Mouse (Mus musculus) CH12.LX (cell line): ENCODE measurements at regions not wholly inside any gene's neighbourhood (a gene's known extent, or its start where the extent isn't known, plus 50 kb on each side); places are given as distances from the start of the nearest gene placed in this dataset.

ENCODE experiments used
- DNase-seq: peaks from one replicate; pipeline ENCODE4 v3.0.0-alpha.2; 2013; ENCODE audit errors: extremely low read depth
- H3K27ac ChIP-seq: 2 replicates; pipeline ENCODE4 v1.5.1; 2012; ENCODE audit warnings: low read depth, mild to moderate bottlenecking, control low read depth, moderate library complexity; ENCODE audit not compliant: insufficient read depth
- H3K27me3 ChIP-seq: replicated peaks from 2 replicates; pipeline ENCODE3; 2012; ENCODE audit warnings: inconsistent platforms
- H3K36me3 ChIP-seq, 2 experiments: replicated peaks in 1 of 2; 2 replicates each; pipeline versions ENCODE3 to v1.6.1; 2012; ENCODE audit warnings: inconsistent platforms in 1 of 2, low read length in 1 of 2, mild to moderate bottlenecking in 1 of 2, mixed read lengths in 1 of 2, moderate library complexity in 1 of 2; ENCODE audit not compliant: control insufficient read depth in 1 of 2, insufficient read depth in 1 of 2
- H3K4me1 ChIP-seq, 2 experiments: 2 replicates each; pipeline ENCODE4 v1.6.1; 2012; ENCODE audit warnings: inconsistent platforms in 1 of 2, moderate library complexity in 1 of 2; ENCODE audit not compliant: insufficient read depth in 2 of 2, control insufficient read depth in 1 of 2
- H3K4me2 ChIP-seq: 2 replicates; pipeline ENCODE4 v1.6.1; 2012; ENCODE audit warnings: low read depth, mild to moderate bottlenecking, control low read depth; ENCODE audit not compliant: poor library complexity, insufficient read depth, severe bottlenecking
- H3K4me3 ChIP-seq, 3 experiments: fragments of 150-350 bp in 1 of 3; sonication (generic) in 1 of 3; replicated peaks in 1 of 3; 2 replicates each; pipeline versions ENCODE3 to v1.5.1; 2011 to 2012; ENCODE audit warnings: low read depth in 2 of 3, low read length in 2 of 3, mild to moderate bottlenecking in 2 of 3, moderate library complexity in 2 of 3, control low read depth in 1 of 3, improper control_type of control experiment in 1 of 3, inconsistent platforms in 1 of 3, mixed read lengths in 1 of 3; ENCODE audit not compliant: poor library complexity in 1 of 3
- H3K79me2 ChIP-seq: replicated peaks from 2 replicates; pipeline ENCODE4 v1.6.1; 2012; ENCODE audit warnings: mild to moderate bottlenecking, moderate library complexity; ENCODE audit not compliant: control insufficient read depth, poor library complexity, insufficient read depth, severe bottlenecking; ENCODE audit errors: extremely low read depth
- H3K9ac ChIP-seq: 2 replicates; pipeline ENCODE4 v1.6.1; 2012; ENCODE audit warnings: low read depth, mild to moderate bottlenecking, control low read depth, moderate library complexity; ENCODE audit not compliant: insufficient read depth
- H3K9me3 ChIP-seq: replicated peaks from 2 replicates; pipeline ENCODE3; 2012; ENCODE audit warnings: low read length, inconsistent platforms, mixed read lengths
- BHLHE40 ChIP-seq: IDR thresholded peaks from 2 replicates; pipeline ENCODE4 v1.6.1; 2011; ENCODE audit warnings: mild to moderate bottlenecking, low read depth, low read length, improper control_type of control experiment
- CHD1 ChIP-seq: IDR thresholded peaks from 2 replicates; pipeline ENCODE4 v1.6.1; 2012; ENCODE audit warnings: low read depth, low read length, improper control_type of control experiment, inconsistent platforms
- CHD2 ChIP-seq: IDR thresholded peaks from 2 replicates; pipeline ENCODE4 v1.6.1; 2011; ENCODE audit warnings: low read length, improper control_type of control experiment
- CTCF ChIP-seq, 2 experiments: IDR thresholded peaks in 1 of 2; conservative IDR thresholded peaks in 1 of 2; 2 replicates each; pipeline ENCODE4 v1.5.1; 2011 to 2012; ENCODE audit warnings: low read depth in 2 of 2, low read length in 2 of 2, improper control_type of control experiment in 1 of 2, inconsistent platforms in 1 of 2, mild to moderate bottlenecking in 1 of 2, moderate library complexity in 1 of 2
- ETS1 ChIP-seq: conservative IDR thresholded peaks from 2 replicates; pipeline ENCODE4 v1.6.1; 2012; ENCODE audit warnings: low read depth, mild to moderate bottlenecking, inconsistent platforms, low read length, improper control_type of control experiment, moderate library complexity
- HCFC1 ChIP-seq: IDR thresholded peaks from 2 replicates; pipeline ENCODE4 v1.6.1; 2012; ENCODE audit warnings: low read depth, mild to moderate bottlenecking, inconsistent platforms, low read length, improper control_type of control experiment
- JUN ChIP-seq: IDR thresholded peaks from 2 replicates; pipeline ENCODE4 v1.6.1; 2011; ENCODE audit warnings: low read depth, mild to moderate bottlenecking, low read length, improper control_type of control experiment, moderate library complexity; ENCODE audit not compliant: insufficient read depth
- JUND ChIP-seq: conservative IDR thresholded peaks from 2 replicates; pipeline ENCODE4 v1.6.1; 2011; ENCODE audit warnings: low read depth, low read length, improper control_type of control experiment
- KAT2A ChIP-seq: IDR thresholded peaks from 2 replicates; pipeline ENCODE4 v1.6.1; 2012; ENCODE audit warnings: low read length, improper control_type of control experiment, inconsistent platforms; ENCODE audit not compliant: insufficient replicate concordance
- MAFK ChIP-seq: IDR thresholded peaks from 2 replicates; pipeline ENCODE4 v1.6.1; 2011; ENCODE audit warnings: low read length, improper control_type of control experiment; ENCODE audit not compliant: insufficient replicate concordance
- MAX ChIP-seq: IDR thresholded peaks from 2 replicates; pipeline ENCODE4 v1.6.1; 2011; ENCODE audit warnings: low read length, improper control_type of control experiment
- MAZ ChIP-seq: IDR thresholded peaks from 2 replicates; pipeline ENCODE4 v1.6.1; 2012; ENCODE audit warnings: low read depth, mild to moderate bottlenecking, inconsistent platforms, low read length, improper control_type of control experiment, moderate library complexity
- MXI1 ChIP-seq: IDR thresholded peaks from 2 replicates; pipeline ENCODE4 v1.6.1; 2011; ENCODE audit warnings: mild to moderate bottlenecking, low read depth, low read length, improper control_type of control experiment
- MYC ChIP-seq: IDR thresholded peaks from 2 replicates; pipeline ENCODE4 v1.6.1; 2011; ENCODE audit warnings: low read depth, mild to moderate bottlenecking, improper control_type of control experiment, low read length
- NELFE ChIP-seq: IDR thresholded peaks from 2 replicates; pipeline ENCODE4 v1.6.1; 2011; ENCODE audit warnings: low read depth, low read length, improper control_type of control experiment
- NRF1 ChIP-seq: IDR thresholded peaks from 2 replicates; pipeline ENCODE4 v1.6.1; 2014; ENCODE audit warnings: low read depth, mild to moderate bottlenecking, inconsistent platforms, low read length, improper control_type of control experiment, moderate library complexity
- PAX5 ChIP-seq: IDR thresholded peaks from 2 replicates; pipeline ENCODE4 v1.6.1; 2012; ENCODE audit warnings: low read length, inconsistent platforms, mixed read lengths
- POLR2A ChIP-seq: IDR thresholded peaks from 2 replicates; pipeline ENCODE4 v1.6.1; 2011; ENCODE audit warnings: low read depth, mild to moderate bottlenecking, improper control_type of control experiment, low read length
- POLR2AphosphoS2 ChIP-seq: IDR thresholded peaks from 2 replicates; pipeline ENCODE4 v1.6.1; 2011; ENCODE audit warnings: low read depth, low read length, improper control_type of control experiment
- RAD21 ChIP-seq: IDR thresholded peaks from 2 replicates; pipeline ENCODE4 v1.6.1; 2011; ENCODE audit warnings: low read depth, mild to moderate bottlenecking, low read length, improper control_type of control experiment, moderate library complexity
- SMC3 ChIP-seq: IDR thresholded peaks from 2 replicates; pipeline ENCODE4 v1.6.1; 2011; ENCODE audit warnings: low read depth, low read length, improper control_type of control experiment
- TBP ChIP-seq: conservative IDR thresholded peaks from 2 replicates; pipeline ENCODE4 v1.6.1; 2011; ENCODE audit warnings: low read depth, low read length, improper control_type of control experiment
- UBTF ChIP-seq: IDR thresholded peaks from 2 replicates; pipeline ENCODE4 v1.6.1; 2012; ENCODE audit warnings: low read depth, mild to moderate bottlenecking, inconsistent platforms, low read length, improper control_type of control experiment, moderate library complexity
- USF2 ChIP-seq: conservative IDR thresholded peaks from 2 replicates; pipeline ENCODE4 v1.6.1; 2011; ENCODE audit warnings: low read depth, low read length, improper control_type of control experiment
- ZMIZ1 ChIP-seq: IDR thresholded peaks from 2 replicates; pipeline ENCODE4 v1.6.1; 2012; ENCODE audit warnings: low read depth, mild to moderate bottlenecking, inconsistent platforms, low read length, improper control_type of control experiment
- dilution Hi-C: fragments of 300-500 bp; cut with MboI; formaldehyde crosslinking; loops from 2 replicates; pipeline ENCODE4 v1.14.3; 2020; ENCODE audit warnings: low sequenced_read_pairs; ENCODE audit not compliant: extremely low pct_unique_long_range_greater_than_20kb, extremely low pct_ligation_motif_present
- in situ Hi-C: fragments of 300-500 bp; cut with MboI; formaldehyde crosslinking; loops from 3 replicates; pipeline ENCODE4 v1.14.3; 2019; ENCODE audit warnings: low sequenced_read_pairs, low pct_ligation_motif_present, low pct_unique_long_range_greater_than_20kb, mixed read lengths

DNA sequence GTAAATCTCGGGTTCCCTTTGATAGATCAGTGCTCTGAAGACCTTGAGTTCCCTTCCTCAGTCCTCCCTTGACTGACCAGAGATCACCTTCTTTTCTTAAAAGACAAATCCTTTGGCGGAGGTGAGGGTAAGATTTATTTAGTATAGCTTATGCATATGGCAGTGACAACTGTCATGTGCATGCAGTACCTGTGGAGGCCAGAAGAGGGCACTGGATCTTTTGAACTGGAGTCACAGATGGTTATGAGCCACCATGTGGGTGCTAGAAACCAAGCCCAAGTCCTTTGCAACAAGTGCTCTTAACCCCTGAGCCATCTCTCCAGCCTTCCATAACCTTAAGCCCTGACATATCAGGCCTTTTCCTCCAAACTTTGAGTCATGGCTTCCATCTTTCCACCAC, 110.4 kb upstream of the Foxn2 start:
- Histone ChIP-seq H3K27me3 (no peaks in the 10 kb centered on the region), H3K27ac (no peak overlapping the region), H3K4me3 (no peak overlapping the region), H3K4me1 (peaks cover 0 to 10% of the 10 kb centered on the region in 2 experiments; a peak in 2 of 4 replicates), H3K4me2 (no peak overlapping the region), H3K9ac (no peak overlapping the region), H3K79me2 (no peaks in the 10 kb centered on the region), H3K9me3 (peaks cover 16% of the 10 kb centered on the region), H3K36me3 (no peaks in the 10 kb centered on the region)
- DNase-seq: no peak
- in situ Hi-C loops: no loop called here
- TF ChIP-seq JUND: no peak
- TF ChIP-seq NRF1: no peak
- no peak for TF ChIP-seq MAZ
- TF ChIP-seq MAFK: no peak
- TF ChIP-seq NELFE: no peak
- no peak for TF ChIP-seq BHLHE40
- TF ChIP-seq ZMIZ1: no peak
- no peak for TF ChIP-seq PAX5
- TF ChIP-seq MYC: no peak
- no peak; the same call in 1 of the 2 replicates for TF ChIP-seq SMC3
- dilution Hi-C loops: no loop called here

DNA sequence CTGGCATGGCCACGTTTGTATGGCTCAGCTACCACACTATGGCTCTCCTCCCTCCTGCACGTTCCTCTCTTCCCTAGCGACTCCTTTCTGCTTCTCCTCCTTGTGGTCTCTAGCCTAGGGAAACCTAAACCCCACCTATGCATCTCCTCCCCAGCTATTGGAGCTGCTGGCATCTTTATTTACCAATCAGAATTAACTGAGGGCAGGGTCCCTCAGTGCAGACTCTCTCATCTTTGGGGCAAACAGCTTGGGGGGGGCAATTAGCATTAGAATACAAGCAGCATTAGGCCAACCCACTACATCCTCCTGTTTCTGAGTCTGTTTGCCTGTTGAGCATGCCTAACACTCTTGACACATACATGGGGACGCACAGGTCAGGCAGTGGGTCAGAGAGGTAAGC, 106.7 kb upstream of the Foxn2 start:
- Histone ChIP-seq H3K9ac (no peak overlapping the region), H3K79me2 (no peaks in the 10 kb centered on the region), H3K36me3 (no peaks in the 10 kb centered on the region), H3K4me1 (peaks cover 0 to 11% of the 10 kb centered on the region in 2 experiments; a peak in 2 of 4 replicates), H3K27me3 (no peaks in the 10 kb centered on the region), H3K27ac (no peak overlapping the region), H3K4me3 (no peak overlapping the region), H3K9me3 (peaks cover 16% of the 10 kb centered on the region), H3K4me2 (no peak overlapping the region)
- TF ChIP-seq MAX: no peak
- TF ChIP-seq CTCF (conservative IDR thresholded peaks at IDR 0.05 in 1 of 2, IDR thresholded peaks at IDR 0.05 in 1 of 2; ENCODE audit: low read depth in 2 of 2, low read length in 2 of 2): no peak
- no peak for TF ChIP-seq TBP
- no peak for TF ChIP-seq NELFE
- TF ChIP-seq MYC: no peak
- no peak for TF ChIP-seq JUN
- TF ChIP-seq KAT2A: no peak
- no peak for TF ChIP-seq POLR2A
- TF ChIP-seq HCFC1: no peak
- no peak for TF ChIP-seq MAZ
- TF ChIP-seq POLR2AphosphoS2: no peak
- no peak for TF ChIP-seq ETS1
- TF ChIP-seq RAD21: no peak
- TF ChIP-seq BHLHE40: no peak
- no peak for TF ChIP-seq CHD2
- no peak for TF ChIP-seq UBTF
- no peak for TF ChIP-seq MXI1
- TF ChIP-seq CHD1: no peak
- TF ChIP-seq USF2: no peak
- no peak for DNase-seq
- dilution Hi-C loops: no loop called here
- in situ Hi-C loops: no loop called here
